Mouse (Mus musculus) adrenal gland, postnatal 4 days (tissue): ENCODE measurements at regions not wholly inside any gene's neighbourhood (a gene's known extent, or its start where the extent isn't known, plus 50 kb on each side); places are given as distances from the start of the nearest gene placed in this dataset.
"Not testable (repeated sequence)": the region's sequence is repeated elsewhere in the genome, so short reads cannot be mapped to it uniquely, and the experiment has no call there.

ENCODE experiments used
- DNase-seq, 2 experiments: peaks; one replicate each; pipeline ENCODE4 v3.0.0; 2021 to 2022; ENCODE audit warnings: low spot score in 2 of 2, mixed read lengths in 2 of 2

- DNase-seq, result no peak
Measured at GRCm38 (mm10) chr1:189584831-189585230, 103.1 kb downstream of the Cenpf start.

- DNase-seq, result no peak
Measured at GRCm38 (mm10) chr1:189581427-189581826, 106.5 kb downstream of the Cenpf start.

GRCm38 (mm10) chr1:189579358-189579757, 108.5 kb downstream of the Cenpf start:
- peak in 1 of 2 experiments; percentile 12 for DNase-seq

- DNase-seq, result no peak
Measured at GRCm38 (mm10) chr1:189576311-189577002, 111.4 kb downstream of the Cenpf start.

- DNase-seq, result no peak
Measured at GRCm38 (mm10) chr1:189575525-189576240, 112.2 kb downstream of the Cenpf start.

- DNase-seq, result no peak
Measured at GRCm38 (mm10) chr1:189566491-189566890, 121.4 kb downstream of the Cenpf start.

- no peak for DNase-seq
Measured at GRCm38 (mm10) chr1:189561831-189562230, 126.1 kb downstream of the Cenpf start.

- DNase-seq, result no peak
Measured at GRCm38 (mm10) chr1:189560576-189560975, 127.3 kb downstream of the Cenpf start.

- no peak for DNase-seq
Measured at GRCm38 (mm10) chr1:189550851-189551250, 137.0 kb downstream of the Cenpf start.

- DNase-seq, result no peak
Measured at GRCm38 (mm10) chr1:189532834-189533233, 130.8 kb upstream of the Kcnk2 start.

- DNase-seq, result no peak
Measured at GRCm38 (mm10) chr1:189526329-189526728, 124.3 kb upstream of the Kcnk2 start.

- no peak for DNase-seq
Measured at GRCm38 (mm10) chr1:189515476-189515875, 113.4 kb upstream of the Kcnk2 start.

GRCm38 (mm10) chr1:189513358-189513757, 111.3 kb upstream of the Kcnk2 start:
- no peak for DNase-seq

GRCm38 (mm10) chr1:189507301-189507700, 105.2 kb upstream of the Kcnk2 start:
- not testable (repeated sequence) for DNase-seq

GRCm38 (mm10) chr1:189499703-189500102, 97.6 kb upstream of the Kcnk2 start:
- DNase-seq, result no peak

GRCm38 (mm10) chr1:189499141-189499540, 97.1 kb upstream of the Kcnk2 start:
- no peak for DNase-seq

- no peak for DNase-seq
Measured at GRCm38 (mm10) chr1:189497031-189497430, 95.0 kb upstream of the Kcnk2 start.

- no peak for DNase-seq
Measured at GRCm38 (mm10) chr1:189495386-189496150, 93.5 kb upstream of the Kcnk2 start.

- DNase-seq, result no peak
Measured at GRCm38 (mm10) chr1:189494896-189495295, 92.8 kb upstream of the Kcnk2 start.

GRCm38 (mm10) chr1:189485336-189485735, 83.3 kb upstream of the Kcnk2 start:
- DNase-seq, result no peak

GRCm38 (mm10) chr1:189483331-189483730, 81.3 kb upstream of the Kcnk2 start:
- no peak for DNase-seq

- no peak for DNase-seq
Measured at GRCm38 (mm10) chr1:189478051-189478450, 76.0 kb upstream of the Kcnk2 start.
